Mouse (Mus musculus): ENCODE measurements around the gene Olfr26. TPM values are rescaled to one million over a fixed set of nuclear protein-coding genes. Genes with fewer than 3 reads are reported as not detected.

Gene Olfr26
- polyA plus RNA-seq (2015; fragmentation: Nextera tagmentation; extraction: Ambion mirVana), result not detected in 2 replicates

GRCm38 (mm10) chr9:38854760-38855159, at the start of gene Olfr26:
Gene Olfr26 (plus strand): TSS chr9:38855060.

GRCm38 (mm10) chr9:38814314-38814713, 40.5 kb upstream of the Olfr26 start, which contains the start of gene Olfr922:
Gene Olfr922 (plus strand): TSS chr9:38814614.

GRCm38 (mm10) chr9:38826245-38826644, 28.6 kb upstream of the Olfr26 start, which contains the start of gene Olfr923:
Gene Olfr923 (plus strand): TSS chr9:38826545.

GRCm38 (mm10) chr9:38844149-38844548, 10.7 kb upstream of the Olfr26 start, which contains the start of gene Olfr924:
Gene Olfr924 (plus strand): TSS chr9:38844449.

GRCm38 (mm10) chr9:38876826-38877225, 22.0 kb downstream of the Olfr26 start, which contains the start of gene Olfr926:
Gene Olfr926 (plus strand): TSS chr9:38877126.

Other genes with a start within 250 kb of the Olfr26 start
- gene Olfr914, start 250.0 kb upstream of the Olfr26 start, polyA plus RNA-seq (2015; fragmentation: Nextera tagmentation; extraction: Ambion mirVana), result not detected in 2 replicates
- not detected in 2 replicates for gene Olfr916, start 195.2 kb upstream of the Olfr26 start, polyA plus RNA-seq (2015; fragmentation: Nextera tagmentation; extraction: Ambion mirVana)
- not detected in 2 replicates for gene Olfr917, start 189.2 kb upstream of the Olfr26 start, polyA plus RNA-seq (2015; fragmentation: Nextera tagmentation; extraction: Ambion mirVana)
- not detected in 2 replicates for gene Olfr918, start 180.5 kb upstream of the Olfr26 start, polyA plus RNA-seq (2015; fragmentation: Nextera tagmentation; extraction: Ambion mirVana)
- not detected in 2 replicates for gene Olfr919, start 151.4 kb upstream of the Olfr26 start, polyA plus RNA-seq (2015; fragmentation: Nextera tagmentation; extraction: Ambion mirVana)
- gene Vwa5a, start 136.8 kb upstream of the Olfr26 start, polyA plus RNA-seq (2015; fragmentation: Nextera tagmentation; extraction: Ambion mirVana), result 11.2 and 13.3 TPM in 2 replicates
- 0.05 TPM in 1 of 2 replicates, not detected in the other for gene Olfr920, start 102.8 kb upstream of the Olfr26 start, polyA plus RNA-seq (2015; fragmentation: Nextera tagmentation; extraction: Ambion mirVana)
- gene Olfr921, start 82.0 kb upstream of the Olfr26 start, polyA plus RNA-seq (2015; fragmentation: Nextera tagmentation; extraction: Ambion mirVana), result not detected in 2 replicates
- gene Olfr922, start 40.4 kb upstream of the Olfr26 start, polyA plus RNA-seq (2015; fragmentation: Nextera tagmentation; extraction: Ambion mirVana), result not detected in 2 replicates
- not detected in 2 replicates for gene Olfr923, start 28.5 kb upstream of the Olfr26 start, polyA plus RNA-seq (2015; fragmentation: Nextera tagmentation; extraction: Ambion mirVana)
- gene Olfr924, start 10.6 kb upstream of the Olfr26 start, polyA plus RNA-seq (2015; fragmentation: Nextera tagmentation; extraction: Ambion mirVana), result not detected in 2 replicates
- gene Olfr926, start 22.1 kb downstream of the Olfr26 start, polyA plus RNA-seq (2015; fragmentation: Nextera tagmentation; extraction: Ambion mirVana), result not detected in 2 replicates
- not detected in 2 replicates for gene Olfr930, start 74.7 kb downstream of the Olfr26 start, polyA plus RNA-seq (2015; fragmentation: Nextera tagmentation; extraction: Ambion mirVana)
- not detected in 2 replicates for gene Olfr933, start 117.3 kb downstream of the Olfr26 start, polyA plus RNA-seq (2015; fragmentation: Nextera tagmentation; extraction: Ambion mirVana)
- not detected in 2 replicates for gene Olfr934, start 133.3 kb downstream of the Olfr26 start, polyA plus RNA-seq (2015; fragmentation: Nextera tagmentation; extraction: Ambion mirVana)
- gene Olfr935, start 144.6 kb downstream of the Olfr26 start, polyA plus RNA-seq (2015; fragmentation: Nextera tagmentation; extraction: Ambion mirVana), result not detected in 2 replicates
- not detected in 2 replicates for gene Olfr146, start 168.3 kb downstream of the Olfr26 start, polyA plus RNA-seq (2015; fragmentation: Nextera tagmentation; extraction: Ambion mirVana)
- not detected in 2 replicates for gene Olfr937, start 209.9 kb downstream of the Olfr26 start, polyA plus RNA-seq (2015; fragmentation: Nextera tagmentation; extraction: Ambion mirVana)
- gene Olfr938, start 223.8 kb downstream of the Olfr26 start, polyA plus RNA-seq (2015; fragmentation: Nextera tagmentation; extraction: Ambion mirVana), result not detected in 2 replicates